Mouse (Mus musculus): ENCODE measurements around the gene Gli1.

GRCm38 (mm10) chr10:127377700-127378099 is 35.9 kb upstream of the Gli1 start:
- TF ChIP-seq ZC3H11A (IDR thresholded peaks at IDR 0.05; ENCODE audit: borderline replicate concordance, low read depth, low read length) (no peak), ZNF384 (IDR thresholded peaks at IDR 0.05; ENCODE audit: low read depth, low read length) (no peak)
